Mouse (Mus musculus): ENCODE results near the gene Prr12. TPM values are rescaled to one million over a fixed set of nuclear protein-coding genes. Genes with fewer than 3 reads are reported as not detected.

Gene Prr12
- polyA plus RNA-seq, 1 experiment from 2014 or later: 6.4 TPM

- H3K4me1 ChIP-seq (ENCODE audit: insufficient read depth, low read depth, low read length): no peaks in the 10 kb centered on the region
- DNase-seq (ENCODE audit: low spot score): no peak
- no peak overlapping the region for H3K4me2 ChIP-seq (replicated peaks; ENCODE audit: low read depth, low read length)
- no peaks in the 10 kb centered on the region for H3K9me3 ChIP-seq (ENCODE audit: low read length)
- peaks cover 55% of the 10 kb centered on the region for H3K36me3 ChIP-seq (ENCODE audit: insufficient read depth, low read length)
- TF ChIP-seq CTCF (IDR thresholded peaks at IDR 0.05): no peak
- TF ChIP-seq EP300 (IDR thresholded peaks at IDR 0.05): no peak
- no peak overlapping the region for H3K4me3 ChIP-seq (ENCODE audit: low read depth, low read length)
- no peaks in the 10 kb centered on the region for H3K27me3 ChIP-seq (replicated peaks; ENCODE audit: insufficient read depth, low read length)
- no peak overlapping the region for H3K9ac ChIP-seq (replicated peaks; ENCODE audit: low read depth)
- WGBS: 96% methylated on average over 8 of the region's 8 CpGs
- no peak for ATAC-seq
- no peak overlapping the region for H3K27ac ChIP-seq (ENCODE audit: low read length)
These were observed 21.8 kb downstream of the Prr12 start for GRCm38 (mm10) chr7:45030857-45031256.

GRCm38 (mm10) chr7:45029995-45030394 is 22.7 kb downstream of the Prr12 start:
- DNase-seq (ENCODE audit: low spot score) (no peak), ATAC-seq (no peak)
- Histone ChIP-seq H3K9ac (replicated peaks; ENCODE audit: low read depth) (no peak overlapping the region), H3K27ac (ENCODE audit: low read length) (no peak overlapping the region), H3K27me3 (replicated peaks; ENCODE audit: insufficient read depth, low read length) (no peaks in the 10 kb centered on the region), H3K4me1 (ENCODE audit: insufficient read depth, low read depth, low read length) (no peaks in the 10 kb centered on the region), H3K4me3 (ENCODE audit: low read depth, low read length) (no peak overlapping the region), H3K4me2 (replicated peaks; ENCODE audit: low read depth, low read length) (no peak overlapping the region), H3K36me3 (ENCODE audit: insufficient read depth, low read length) (peaks cover 55% of the 10 kb centered on the region), H3K9me3 (ENCODE audit: low read length) (no peaks in the 10 kb centered on the region)
- WGBS: 89% methylated on average over 6 of the region's 6 CpGs
- TF ChIP-seq CTCF (IDR thresholded peaks at IDR 0.05) (no peak), EP300 (IDR thresholded peaks at IDR 0.05) (no peak)

GRCm38 (mm10) chr7:45028351-45028750 is 24.3 kb downstream of the Prr12 start:
- ATAC-seq (no peak), DNase-seq (ENCODE audit: low spot score) (no peak)
- WGBS: 82% methylated on average over 11 of the region's 11 CpGs
- Histone ChIP-seq H3K4me1 (ENCODE audit: insufficient read depth, low read depth, low read length) (no peaks in the 10 kb centered on the region), H3K4me2 (replicated peaks; ENCODE audit: low read depth, low read length) (no peak overlapping the region), H3K27ac (ENCODE audit: low read length) (no peak overlapping the region), H3K9ac (replicated peaks; ENCODE audit: low read depth) (no peak overlapping the region), H3K27me3 (replicated peaks; ENCODE audit: insufficient read depth, low read length) (no peaks in the 10 kb centered on the region), H3K9me3 (ENCODE audit: low read length) (no peaks in the 10 kb centered on the region), H3K4me3 (ENCODE audit: low read depth, low read length) (no peak overlapping the region), H3K36me3 (ENCODE audit: insufficient read depth, low read length) (peaks cover 50% of the 10 kb centered on the region)
- TF ChIP-seq CTCF (IDR thresholded peaks at IDR 0.05): no peak

- Histone ChIP-seq H3K4me3 (ENCODE audit: low read depth, low read length) (no peak overlapping the region), H3K9me3 (ENCODE audit: low read length) (no peaks in the 10 kb centered on the region), H3K9ac (replicated peaks; ENCODE audit: low read depth) (no peak overlapping the region), H3K4me2 (replicated peaks; ENCODE audit: low read depth, low read length) (no peak overlapping the region), H3K4me1 (ENCODE audit: insufficient read depth, low read depth, low read length) (no peaks in the 10 kb centered on the region), H3K27ac (ENCODE audit: low read length) (no peak overlapping the region), H3K36me3 (ENCODE audit: insufficient read depth, low read length) (peaks cover 45% of the 10 kb centered on the region), H3K27me3 (replicated peaks; ENCODE audit: insufficient read depth, low read length) (no peaks in the 10 kb centered on the region)
- ATAC-seq: no peak
- 81% methylated on average over 9 of the region's 9 CpGs for WGBS
- TF ChIP-seq EP300 (IDR thresholded peaks at IDR 0.05) (no peak), CTCF (IDR thresholded peaks at IDR 0.05) (no peak)
- no peak for DNase-seq (ENCODE audit: low spot score)
These were observed 24.9 kb downstream of the Prr12 start for GRCm38 (mm10) chr7:45027761-45028160.

GRCm38 (mm10) chr7:45026256-45026655 is 26.4 kb downstream of the Prr12 start:
- 75% methylated on average over 2 of the region's 2 CpGs for WGBS
- H3K9me3 ChIP-seq (ENCODE audit: low read length): no peaks in the 10 kb centered on the region
- no peak overlapping the region for H3K27ac ChIP-seq (ENCODE audit: low read length)
- H3K4me2 ChIP-seq (replicated peaks; ENCODE audit: low read depth, low read length): no peak overlapping the region
- no peak overlapping the region for H3K4me3 ChIP-seq (ENCODE audit: low read depth, low read length)
- H3K27me3 ChIP-seq (replicated peaks; ENCODE audit: insufficient read depth, low read length): no peaks in the 10 kb centered on the region
- H3K4me1 ChIP-seq (ENCODE audit: insufficient read depth, low read depth, low read length): no peaks in the 10 kb centered on the region
- H3K36me3 ChIP-seq (ENCODE audit: insufficient read depth, low read length): peaks cover 35% of the 10 kb centered on the region
- TF ChIP-seq CTCF (IDR thresholded peaks at IDR 0.05): no peak
- TF ChIP-seq EP300 (IDR thresholded peaks at IDR 0.05): no peak
- ATAC-seq (no peak), DNase-seq (ENCODE audit: low spot score) (no peak)
- H3K9ac ChIP-seq (replicated peaks; ENCODE audit: low read depth): no peak overlapping the region

GRCm38 (mm10) chr7:45025601-45026220 is 27.0 kb downstream of the Prr12 start:
- Histone ChIP-seq H3K4me2 (replicated peaks; ENCODE audit: low read depth, low read length) (no peak overlapping the region), H3K4me3 (ENCODE audit: low read depth, low read length) (no peak overlapping the region), H3K9me3 (ENCODE audit: low read length) (no peaks in the 10 kb centered on the region), H3K27ac (ENCODE audit: low read length) (no peak overlapping the region), H3K36me3 (ENCODE audit: insufficient read depth, low read length) (peaks cover 34% of the 10 kb centered on the region), H3K9ac (replicated peaks; ENCODE audit: low read depth) (no peak overlapping the region), H3K4me1 (ENCODE audit: insufficient read depth, low read depth, low read length) (no peaks in the 10 kb centered on the region), H3K27me3 (replicated peaks; ENCODE audit: insufficient read depth, low read length) (no peaks in the 10 kb centered on the region)
- WGBS: 61% methylated on average over 8 of the region's 8 CpGs
- ATAC-seq (no peak), DNase-seq (ENCODE audit: low spot score) (no peak)
- no peak for TF ChIP-seq CTCF (IDR thresholded peaks at IDR 0.05)
- no peak for TF ChIP-seq EP300 (IDR thresholded peaks at IDR 0.05)
